Mouse (Mus musculus) small intestine, adult 2 months (tissue): ENCODE results near the gene Ms4a6b.

Experiments
- CTCF ChIP-seq: fragments of 200-500 bp; IDR thresholded peaks from 2 replicates; pipeline ENCODE4 v1.5.1; 2012; ENCODE audit warnings: low read depth, mild to moderate bottlenecking, control low read depth, inconsistent platforms, low read length, moderate library complexity, mixed read lengths; ENCODE audit not compliant: insufficient replicate concordance, insufficient read length; ENCODE audit errors: extremely low read depth
- POLR2A ChIP-seq: fragments of 200-500 bp; IDR thresholded peaks from 2 replicates; pipeline ENCODE4 v1.6.1; 2012; ENCODE audit warnings: low read depth, mild to moderate bottlenecking, control low read depth, inconsistent platforms, low read length, moderate library complexity

- TF ChIP-seq POLR2A (no peak), CTCF (no peak)
Observed at GRCm38 (mm10) chr19:11501326-11501725, 15.0 kb upstream of the Ms4a6b start.
